Mouse (Mus musculus): ENCODE data around the gene Ube3c.

The Ube3c gene

DNA sequence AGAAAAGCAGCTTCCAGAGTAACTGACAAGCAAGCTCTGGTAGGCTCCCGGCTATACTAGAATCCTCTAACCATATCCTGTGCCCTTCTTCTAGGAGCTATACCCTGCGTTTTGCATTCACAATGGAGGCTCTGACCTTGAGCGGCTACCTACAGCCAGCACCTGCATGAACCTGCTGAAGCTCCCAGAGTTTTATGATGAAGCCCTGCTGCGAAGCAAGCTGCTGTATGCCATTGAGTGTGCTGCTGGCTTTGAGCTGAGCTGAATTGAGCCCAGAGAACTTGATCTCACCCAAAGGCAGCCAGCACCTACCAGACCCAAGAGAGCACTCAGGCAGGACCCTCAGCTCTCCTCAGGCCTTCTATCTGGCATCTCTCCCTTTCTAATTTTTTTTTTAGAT is 105.3 kb downstream of the Ube3c start:
- DNase-seq (ENCODE audit: low spot score) = no peak

DNA sequence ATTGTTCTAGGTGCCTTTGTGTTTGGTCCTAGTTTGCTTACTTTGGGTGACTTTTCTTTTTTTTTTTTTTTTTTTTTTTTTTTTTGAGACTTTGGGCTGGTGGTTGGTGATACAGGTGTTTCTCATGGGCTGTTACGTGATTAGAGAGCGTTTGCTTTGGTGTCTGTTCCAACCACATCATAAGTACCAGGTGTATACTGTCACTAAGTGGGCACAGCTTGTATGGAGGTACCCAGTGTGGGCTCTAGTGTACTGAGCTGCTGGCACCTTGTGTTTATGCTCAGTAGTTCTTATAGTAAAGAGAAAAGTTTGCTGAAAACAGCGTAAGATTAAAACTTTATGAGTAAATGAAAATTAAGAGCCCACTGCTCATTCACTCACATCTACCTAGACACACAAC is 107.4 kb downstream of the Ube3c start:
- no peak for DNase-seq (ENCODE audit: low spot score)

DNA sequence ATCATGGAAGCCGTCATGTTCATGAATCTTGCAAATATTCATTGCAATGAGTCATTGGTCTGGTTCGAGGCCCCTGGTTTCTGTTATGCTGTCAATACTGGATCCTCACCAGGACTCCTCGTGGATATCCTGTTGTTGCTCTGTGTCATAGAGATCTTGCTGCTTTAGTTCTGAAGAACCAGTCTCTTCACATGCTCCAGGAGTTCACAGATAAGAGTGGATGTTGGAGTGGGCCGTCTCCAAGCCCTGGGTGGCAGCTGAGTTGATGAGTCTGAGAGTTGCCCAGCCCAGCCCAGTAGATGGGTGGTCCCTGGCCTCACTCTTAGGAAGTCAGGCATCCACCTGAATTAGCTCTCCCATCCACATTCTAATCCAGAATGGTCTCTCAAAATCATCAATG is 116.0 kb downstream of the Ube3c start:
- DNase-seq (ENCODE audit: low spot score) = no peak

GRCm38 (mm10) chr5:29687671-29688070 is 118.6 kb downstream of the Ube3c start:
- DNase-seq (ENCODE audit: low spot score) = no peak

DNA sequence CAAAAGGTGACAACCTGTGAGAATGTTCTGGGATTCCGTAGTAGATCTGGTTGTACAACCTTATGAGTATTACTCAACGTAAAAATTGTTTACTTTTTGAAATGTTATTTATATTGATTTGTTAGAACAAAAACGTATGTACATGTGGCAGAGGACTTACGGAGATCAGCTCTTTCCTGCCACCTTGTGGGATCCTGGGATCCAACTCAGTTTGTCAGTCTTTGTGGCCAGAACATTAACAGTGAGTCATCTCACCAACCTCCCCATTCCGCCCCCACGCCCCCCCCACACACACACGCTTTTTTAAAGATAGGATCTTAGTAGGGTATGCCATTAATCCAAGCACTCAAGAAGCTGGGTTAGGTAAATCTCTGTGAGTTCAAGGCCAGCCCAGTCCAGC is 119.3 kb downstream of the Ube3c start:
- DNase-seq (ENCODE audit: low spot score) = no peak

GRCm38 (mm10) chr5:29698493-29698892 is 129.5 kb downstream of the Ube3c start:
- no peak for DNase-seq (ENCODE audit: low spot score)

GRCm38 (mm10) chr5:29699520-29700202 is 130.6 kb downstream of the Ube3c start:
- DNase-seq (ENCODE audit: low spot score) = no peak

GRCm38 (mm10) chr5:29707241-29707640 is 138.2 kb downstream of the Ube3c start:
- no peak for DNase-seq (ENCODE audit: low spot score)

GRCm38 (mm10) chr5:29708258-29708657 is 139.2 kb downstream of the Ube3c start:
- DNase-seq (ENCODE audit: low spot score) = no peak

- no peak for DNase-seq (ENCODE audit: low spot score)
These were observed 142.6 kb downstream of the Ube3c start for GRCm38 (mm10) chr5:29711631-29712030.

DNA sequence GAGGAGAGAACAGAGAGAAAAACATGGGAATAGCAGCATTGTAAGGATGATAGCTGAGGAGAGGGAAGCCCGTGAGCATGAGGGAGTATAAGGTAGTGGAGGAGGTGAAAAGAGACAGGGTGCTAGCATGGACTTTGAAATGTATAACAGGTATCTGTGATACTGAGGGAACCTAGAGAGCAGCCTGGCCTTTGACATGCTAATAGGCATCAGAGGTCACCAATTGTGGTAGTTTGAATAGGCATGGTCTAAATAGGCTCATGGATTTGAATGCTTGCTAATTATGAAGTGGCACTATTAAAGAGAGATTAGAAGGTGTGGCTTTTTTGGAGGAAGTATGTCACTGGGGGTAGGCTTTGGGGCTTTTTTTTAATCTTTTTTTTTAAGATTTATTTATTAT is 143.9 kb downstream of the Ube3c start:
- DNase-seq (ENCODE audit: low spot score) = no peak

DNA sequence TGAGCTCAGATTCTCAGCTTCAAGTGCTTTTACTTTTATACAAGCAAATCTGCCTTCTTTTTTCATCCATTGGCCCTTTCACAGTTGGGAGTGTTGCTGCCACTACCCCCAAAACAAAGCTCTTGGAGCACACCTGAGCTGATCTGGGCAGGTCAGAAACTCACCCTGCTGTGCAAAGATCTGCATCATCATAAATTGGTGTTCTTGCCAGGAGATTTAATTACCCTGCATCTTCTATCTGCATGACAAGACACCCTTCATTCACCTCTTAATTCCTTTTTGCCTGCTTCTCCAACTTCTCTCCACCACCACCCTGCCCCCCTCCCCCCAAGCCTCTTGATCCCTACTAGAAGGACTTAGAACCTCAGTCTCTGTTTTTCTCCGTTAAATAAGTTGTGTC is 152.1 kb downstream of the Ube3c start:
- no peak for DNase-seq (ENCODE audit: low spot score)

GRCm38 (mm10) chr5:29725369-29725768 is 156.3 kb downstream of the Ube3c start:
- no peak for DNase-seq (ENCODE audit: low spot score)
